Mouse (Mus musculus) brain, embryonic 14.5 days (tissue): ENCODE measurements around the gene Onecut1. TPM values are rescaled to one million over a fixed set of nuclear protein-coding genes. Genes with fewer than 3 reads are reported as not detected.
A peak's percentile ranks its signal among the peaks of the same experiment; 100 is the strongest.

Experiments
- DNase-seq: peaks from one replicate; pipeline ENCODE4 v3.0.0-alpha.2; 2011; ENCODE audit warnings: low read depth
- CTCF ChIP-seq: fragments of 200-500 bp; IDR thresholded peaks from 2 replicates; pipeline ENCODE4 v1.5.1; 2012; ENCODE audit warnings: inconsistent platforms, mild to moderate bottlenecking, moderate library complexity, borderline replicate concordance; ENCODE audit not compliant: insufficient read depth, insufficient read length; ENCODE audit errors: extremely low read depth
- POLR2A ChIP-seq: fragments of 200-500 bp; IDR thresholded peaks from 2 replicates; pipeline ENCODE4 v1.6.1; 2012; ENCODE audit warnings: mild to moderate bottlenecking, inconsistent platforms, borderline replicate concordance; ENCODE audit not compliant: poor library complexity, insufficient read depth, insufficient read length, severe bottlenecking; ENCODE audit errors: extremely low read depth
- polyA plus RNA-seq: library from polyadenylated mRNA; depleted of rRNA; stranded (reverse); fragments of >200 nt; gene quantifications from 2 replicates; pipeline ENCODE4 v1.2.3, GENCODE M21; 2012

Onecut1 gene
- polyA plus RNA-seq, 1 experiment = 5.8 TPM

- TF ChIP-seq CTCF (no peak), POLR2A (no peak)
- DNase-seq = peak; percentile 27
These were observed 11.0 kb upstream of the Onecut1 start for GRCm38 (mm10) chr9:74850781-74851145.

- TF ChIP-seq POLR2A (no peak), CTCF (no peak)
- DNase-seq = peak; percentile 48
These were observed 10.1 kb upstream of the Onecut1 start for GRCm38 (mm10) chr9:74851601-74852000.

GRCm38 (mm10) chr9:74852361-74852760, 9.4 kb upstream of the Onecut1 start:
- DNase-seq = peak; percentile 19
- no peak for TF ChIP-seq CTCF
- no peak for TF ChIP-seq POLR2A

GRCm38 (mm10) chr9:74853191-74854072, 8.3 kb upstream of the Onecut1 start:
- TF ChIP-seq POLR2A (no peak), CTCF (no peak)
- peak; percentile 4 for DNase-seq

- TF ChIP-seq POLR2A = no peak
- no peak for TF ChIP-seq CTCF
- DNase-seq = peak; percentile 9
These were observed 7.6 kb upstream of the Onecut1 start for GRCm38 (mm10) chr9:74854073-74854591.

- DNase-seq = no peak
- TF ChIP-seq CTCF (no peak), POLR2A (no peak)
These were observed 6.3 kb upstream of the Onecut1 start for GRCm38 (mm10) chr9:74855446-74855845.

GRCm38 (mm10) chr9:74856578-74857507, 4.9 kb upstream of the Onecut1 start:
- DNase-seq = peak; percentile 35
- no peak for TF ChIP-seq POLR2A
- no peak for TF ChIP-seq CTCF

- no peak for TF ChIP-seq POLR2A
- TF ChIP-seq CTCF = no peak
- no peak for DNase-seq
These were observed 4.2 kb upstream of the Onecut1 start for GRCm38 (mm10) chr9:74857508-74857840.

- TF ChIP-seq POLR2A (no peak), CTCF (no peak)
- DNase-seq = no peak
These were observed 3.6 kb upstream of the Onecut1 start for GRCm38 (mm10) chr9:74858111-74858510.

- DNase-seq = peak; percentile 32
- no peak for TF ChIP-seq CTCF
- no peak for TF ChIP-seq POLR2A
These were observed 1.3 kb upstream of the Onecut1 start for GRCm38 (mm10) chr9:74860461-74860860.

GRCm38 (mm10) chr9:74862096-74862780, 517 bp downstream of the Onecut1 start:
- DNase-seq = no peak
- no peak for TF ChIP-seq CTCF
- no peak for TF ChIP-seq POLR2A
